Mouse (Mus musculus): ENCODE results near the gene Psmc1.

- TF ChIP-seq EP300 (IDR thresholded peaks at IDR 0.05; ENCODE audit: low read depth) (no peak), CTCF (IDR thresholded peaks at IDR 0.05; ENCODE audit: low read depth) (no peak)
Measured at GRCm38 (mm10) chr12:100123476-100123875, 13.5 kb downstream of the Psmc1 start.
